Mouse (Mus musculus) cerebellum, adult (tissue): ENCODE measurements at regions not wholly inside any gene's neighbourhood (a gene's known extent, or its start where the extent isn't known, plus 50 kb on each side); places are given as distances from the start of the nearest gene placed in this dataset.

Experiments
- ATAC-seq: cut with Nextera tagmentation; 2 replicates; pipeline ENCODE4 v1.9.2; 2017; ENCODE audit warnings: mild to moderate bottlenecking, moderate library complexity, mixed read lengths; ENCODE audit not compliant: insufficient number of reproducible peaks, low FRiP score, low TSS enrichment

DNA sequence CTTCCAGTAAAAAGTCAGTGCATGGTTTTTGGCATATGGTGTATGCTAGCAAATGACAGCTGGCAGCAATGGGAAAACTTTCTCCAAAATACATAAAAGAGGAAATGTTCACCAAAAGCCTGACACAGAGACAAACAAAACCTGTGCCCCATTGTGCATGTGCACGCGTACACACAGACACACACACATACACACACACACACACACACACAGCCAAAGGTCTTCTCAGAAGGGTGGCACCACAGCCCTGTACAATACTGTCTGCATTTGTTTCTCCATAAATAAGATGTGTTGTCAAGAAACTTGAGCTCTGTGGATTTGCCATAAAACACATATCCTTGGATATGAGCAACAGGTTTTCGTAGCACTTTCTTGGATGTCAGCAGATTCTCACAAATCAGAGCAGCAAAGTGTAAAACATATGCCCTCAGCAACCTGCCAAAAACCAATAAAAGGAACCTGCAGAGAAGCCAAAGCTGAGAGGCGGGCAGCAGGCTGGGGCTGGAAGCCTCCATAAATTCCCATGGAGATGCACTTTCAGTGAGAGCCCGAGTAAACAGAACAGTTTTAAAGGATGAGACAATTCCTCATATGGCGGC is 60.5 kb upstream of the Ddit4l start:
- peak; percentile 95 for ATAC-seq

DNA sequence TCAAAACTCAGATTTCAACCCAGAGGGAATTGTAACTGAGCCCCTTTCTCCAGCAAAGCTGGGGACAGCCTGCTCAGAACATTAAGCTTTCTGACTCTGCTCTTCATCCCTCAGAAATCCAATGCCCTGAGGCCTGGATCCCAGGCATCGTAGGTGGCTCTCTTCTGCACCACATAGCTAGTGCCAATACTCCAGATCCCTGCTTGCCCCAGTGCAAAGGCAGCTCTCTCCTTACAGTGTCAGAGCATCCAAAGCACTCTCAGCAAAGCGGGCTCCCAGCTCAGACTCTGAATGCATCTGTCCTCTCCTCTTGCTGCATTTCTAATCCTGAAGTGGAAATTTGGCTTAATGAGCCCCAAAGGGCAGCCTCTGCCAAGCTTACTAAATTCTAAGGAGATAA is 59.4 kb upstream of the Ddit4l start:
- no peak for ATAC-seq

DNA sequence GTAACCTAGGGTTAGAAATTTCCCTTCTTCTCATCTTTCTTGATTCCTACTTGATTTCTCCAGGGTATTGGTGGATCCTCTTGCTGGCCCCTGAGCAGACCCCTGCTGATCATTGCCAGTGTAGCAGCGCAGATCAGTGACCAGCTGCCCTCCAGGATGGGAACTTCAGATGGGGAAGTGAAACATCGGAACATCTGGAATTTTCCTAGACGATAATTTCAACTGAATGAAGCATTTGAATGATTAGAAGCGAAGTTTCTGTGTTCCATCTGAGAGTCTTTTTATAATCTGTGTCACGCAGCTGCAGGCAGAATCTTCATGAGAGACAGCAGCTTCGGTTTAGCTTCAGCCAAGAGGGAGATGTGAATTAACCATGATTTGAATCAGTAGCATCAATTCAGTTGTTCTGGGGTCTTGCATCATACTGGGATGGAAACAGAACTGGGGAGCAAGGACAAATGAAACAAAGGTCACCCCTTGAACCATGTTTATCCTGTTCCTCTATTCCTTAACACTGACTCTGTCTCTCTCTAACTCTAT is 57.8 kb upstream of the Ddit4l start:
- no peak for ATAC-seq

DNA sequence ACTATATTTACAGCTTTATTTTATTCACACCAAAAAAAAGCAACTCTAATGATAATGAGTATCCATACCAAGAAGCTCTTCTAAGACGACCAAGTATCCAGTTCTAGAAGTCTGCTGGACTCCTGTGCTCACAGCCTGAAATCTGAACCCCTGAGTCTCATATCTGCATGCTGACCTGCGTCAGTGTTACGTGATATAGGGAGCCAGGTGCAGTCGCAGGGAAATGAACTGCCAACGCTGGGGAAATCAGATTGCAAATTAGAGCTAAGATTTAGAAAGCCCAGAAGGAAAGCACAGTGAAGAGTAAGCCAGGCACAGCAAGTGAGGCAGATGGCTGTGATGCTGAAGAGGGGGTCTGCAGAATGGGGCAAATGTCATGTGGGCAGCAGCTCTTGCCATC is 57.1 kb upstream of the Ddit4l start:
- no peak for ATAC-seq

DNA sequence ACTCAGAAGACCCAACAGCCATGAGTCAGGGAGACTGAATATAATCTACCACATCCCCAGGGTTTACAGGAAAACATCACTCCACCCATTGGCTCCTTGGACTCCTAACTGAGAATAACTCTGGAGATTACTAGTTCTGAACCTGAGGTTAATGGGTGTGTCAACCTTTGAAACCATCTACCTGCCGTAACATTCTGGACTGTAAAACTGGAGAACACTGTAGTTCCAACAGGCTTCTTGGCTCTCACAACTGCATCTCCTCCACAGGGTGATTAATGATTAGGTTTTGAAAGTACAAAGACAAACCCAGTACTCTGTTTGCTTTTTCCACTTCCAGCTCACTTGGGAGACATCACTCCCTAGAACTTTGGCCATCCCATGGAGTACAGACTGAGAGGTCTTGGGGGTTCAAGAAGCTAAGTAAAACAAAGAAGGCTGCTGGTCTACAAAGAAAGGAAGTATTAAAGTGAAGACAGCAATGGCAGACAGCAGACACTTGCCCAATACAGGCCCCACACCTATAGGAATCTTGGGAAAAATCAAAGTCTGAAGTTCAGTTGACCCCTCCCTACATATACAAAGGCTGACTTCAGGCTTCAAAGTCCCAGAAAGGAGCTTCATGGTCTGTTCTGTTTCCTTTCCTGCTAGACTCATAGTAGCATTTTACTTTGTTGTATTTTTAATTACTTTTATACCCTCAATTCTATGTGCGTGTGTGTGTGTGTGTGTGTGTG is 52.7 kb upstream of the Ddit4l start:
- no peak for ATAC-seq
